29 mouse cellular contexts compared by ENCODE assay signal in the genomic region with DNA sequence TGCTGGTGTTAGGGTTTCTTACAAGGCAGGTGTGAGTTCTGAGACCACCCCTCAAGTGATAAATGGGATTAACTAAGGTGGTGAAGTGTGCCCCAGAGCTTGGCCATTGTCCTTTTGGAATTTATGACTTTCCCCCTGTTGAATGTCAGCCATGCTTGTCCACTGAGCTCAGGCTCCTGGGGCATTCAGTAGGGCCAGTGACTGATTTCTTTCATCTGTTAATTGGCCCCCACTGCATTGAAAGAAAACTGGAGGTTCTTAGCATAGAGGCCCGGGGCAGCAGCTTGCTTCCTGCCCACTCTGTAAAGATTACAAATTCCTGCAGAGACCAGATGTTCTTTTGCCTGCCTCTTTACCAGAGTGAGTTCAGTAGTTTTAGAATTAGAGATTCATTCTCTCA.
DNase-seq lines count a peak whose midpoint lies in the region; ATAC-seq and TF ChIP-seq lines count a peak whose summit lies in the region.
"Had no signal": no experiment of that assay in that cellular context is flagged by ENCODE, and none has a peak within 500 bp of the region (broad histone marks: within the 10 kb centered on the region; RNA-seq: fewer than 3 reads in every experiment).

No protein-coding gene starts in this region.

- H3K4me3 ChIP-seq in neural tube, embryonic 12.5 days, result no peak overlapping the region
- no peak overlapping the region for H3K4me3 ChIP-seq in embryonic facial prominence, embryonic 13.5 days
- no peak overlapping the region for H3K4me3 ChIP-seq in forebrain, postnatal 0 days (ENCODE audit: low read depth, low read length)
- H3K4me3 ChIP-seq: embryonic facial prominence, embryonic 12.5 days; erythroblast, embryonic 14.5 days; forebrain, embryonic 13.5 days; heart, embryonic 15.5 days; liver, embryonic 13.5 days; midbrain, embryonic 15.5 days had no signal

- ATAC-seq in neural tube, embryonic 12.5 days (ENCODE audit: low FRiP score, low read depth), result 0 out of 2 replicates have a peak, but pooled peaks have one; percentile 33
- ATAC-seq in embryonic facial prominence, embryonic 13.5 days (ENCODE audit: insufficient number of reproducible peaks, insufficient read depth, low FRiP score, low TSS enrichment, low read depth), result no peak
- ATAC-seq in forebrain, postnatal 0 days, result no peak
- ATAC-seq: forebrain, embryonic 13.5 days; inflammation-experienced regulatory T-cells, adult 6 months; midbrain, embryonic 15.5 days had no signal

- intact Hi-C loops in heart, postnatal 25 days (cut with DNase I), result no loop called here

- no peak overlapping the region for H3K27ac ChIP-seq in neural tube, embryonic 12.5 days
- 0 out of 2 replicates have a peak overlapping the region, but pooled peaks have one; percentile 18 for H3K27ac ChIP-seq in embryonic facial prominence, embryonic 13.5 days
- no peak overlapping the region for H3K27ac ChIP-seq in forebrain, postnatal 0 days (ENCODE audit: low read depth, low read length)
- H3K27ac ChIP-seq: embryonic facial prominence, embryonic 12.5 days; forebrain, embryonic 13.5 days; heart, embryonic 15.5 days; hindbrain, embryonic 14.5 days; liver, embryonic 13.5 days; midbrain, embryonic 15.5 days had no signal

- no peaks in the 10 kb centered on the region for H3K36me3 ChIP-seq in neural tube, embryonic 12.5 days
- no peaks in the 10 kb centered on the region for H3K36me3 ChIP-seq in embryonic facial prominence, embryonic 13.5 days
- H3K36me3 ChIP-seq in forebrain, postnatal 0 days (ENCODE audit: insufficient read depth), result no peaks in the 10 kb centered on the region
- H3K36me3 ChIP-seq: embryonic facial prominence, embryonic 12.5 days; heart, embryonic 15.5 days; liver, embryonic 13.5 days; midbrain, embryonic 15.5 days had no signal

- WGBS in neural tube, embryonic 12.5 days, result 3% methylated on average over 1 of the region's 1 CpGs
- WGBS in embryonic facial prominence, embryonic 13.5 days, result 12% methylated on average over 1 of the region's 1 CpGs
- WGBS in forebrain, postnatal 0 days, result 7% methylated on average over 1 of the region's 1 CpGs

- no peak for DNase-seq in neural tube, embryonic 10.5 days (ENCODE audit: extremely low spot score, low spot score)
- peak; percentile 25 for DNase-seq in embryo, embryonic 10 days (ENCODE audit: low spot score)
- DNase-seq in mesoderm, embryonic 11.5 days (ENCODE audit: low read depth, low spot score), result peak; percentile 51
- DNase-seq in frontal cortex, postnatal 25 days (ENCODE audit: low spot score in 2 of 2), result no peak
- no peak for DNase-seq in forebrain, postnatal 0 days
- DNase-seq in heart, postnatal 25 days (ENCODE audit: low spot score), result no peak
- DNase-seq: adrenal gland, adult 2 months; cerebellum, adult 18-20 months; cerebellum, postnatal 14 days; gastrocnemius, postnatal 36 days; heart, postnatal 4 days; kidney, adult 18-20 months; kidney, postnatal 4 days; layer of hippocampus, adult 9-11 months; liver, embryonic 13.5 days; lung, adult 2 months; lung, postnatal 14 days; retina, postnatal 1 day; right cerebral cortex, postnatal 25 days; spleen, adult 18-20 months had no signal

- no peaks in the 10 kb centered on the region for H3K9me3 ChIP-seq in neural tube, embryonic 12.5 days
- H3K9me3 ChIP-seq in embryonic facial prominence, embryonic 13.5 days, result no peaks in the 10 kb centered on the region
- no peaks in the 10 kb centered on the region for H3K9me3 ChIP-seq in forebrain, postnatal 0 days (ENCODE audit: low read length)
- H3K9me3 ChIP-seq: embryonic facial prominence, embryonic 12.5 days; forebrain, embryonic 13.5 days; heart, embryonic 15.5 days; liver, embryonic 13.5 days; midbrain, embryonic 15.5 days had no signal

- no peak overlapping the region for H3K9ac ChIP-seq in neural tube, embryonic 12.5 days
- no peak overlapping the region for H3K9ac ChIP-seq in embryonic facial prominence, embryonic 13.5 days
- no peak overlapping the region for H3K9ac ChIP-seq in forebrain, postnatal 0 days
- H3K9ac ChIP-seq: embryonic facial prominence, embryonic 12.5 days; forebrain, embryonic 13.5 days; heart, embryonic 15.5 days; hindbrain, embryonic 14.5 days; liver, embryonic 13.5 days; midbrain, embryonic 15.5 days had no signal

- TF ChIP-seq CTCF in forebrain, postnatal 0 days (IDR thresholded peaks at IDR 0.05; ENCODE audit: low read depth), result no peak

- H3K4me1 ChIP-seq in neural tube, embryonic 12.5 days, result peaks cover 8% of the 10 kb centered on the region; the same call in 1 of the 2 replicates
- H3K4me1 ChIP-seq in embryonic facial prominence, embryonic 13.5 days, result peaks cover 41% of the 10 kb centered on the region
- H3K4me1 ChIP-seq in forebrain, postnatal 0 days (ENCODE audit: insufficient read depth), result no peaks in the 10 kb centered on the region
- H3K4me1 ChIP-seq: liver, embryonic 13.5 days; midbrain, embryonic 15.5 days had no signal

- H3K27me3 ChIP-seq in neural tube, embryonic 12.5 days (replicated peaks), result peaks cover 4% of the 10 kb centered on the region; the same call in 1 of the 2 replicates
- H3K27me3 ChIP-seq in embryonic facial prominence, embryonic 13.5 days, result no peaks in the 10 kb centered on the region
- H3K27me3 ChIP-seq in forebrain, postnatal 0 days (ENCODE audit: insufficient read depth, low read length), result no peaks in the 10 kb centered on the region
- H3K27me3 ChIP-seq: embryonic facial prominence, embryonic 12.5 days; heart, embryonic 15.5 days; liver, embryonic 13.5 days; midbrain, embryonic 15.5 days had no signal

- H3K4me2 ChIP-seq in neural tube, embryonic 12.5 days (replicated peaks), result no peak overlapping the region
- H3K4me2 ChIP-seq in embryonic facial prominence, embryonic 13.5 days, result no peak overlapping the region
- no peak overlapping the region for H3K4me2 ChIP-seq in forebrain, postnatal 0 days (ENCODE audit: low read depth)
- H3K4me2 ChIP-seq: embryonic facial prominence, embryonic 12.5 days; forebrain, embryonic 13.5 days; heart, embryonic 15.5 days; hindbrain, embryonic 14.5 days; liver, embryonic 13.5 days; midbrain, embryonic 15.5 days had no signal

Comparison
In these comparisons a context has a peak if more than half of its experiments do, and no peak if none do; other contexts are left out.
1. DNase-seq: peak in embryo, embryonic 10 days (single experiment) and mesoderm, embryonic 11.5 days (single experiment); none in neural tube, embryonic 10.5 days (single experiment), frontal cortex, postnatal 25 days (0 of 2), forebrain, postnatal 0 days (single experiment) and heart, postnatal 25 days (single experiment).